Mouse (Mus musculus) limb, embryonic 12.5 days (tissue): ENCODE measurements around the gene Plekhm2. TPM values are rescaled to one million over a fixed set of nuclear protein-coding genes. Genes with fewer than 3 reads are reported as not detected.

Experiments
- ATAC-seq: fragments of 200-750 bp; cut with Nextera tagmentation; 2 replicates; pipeline ENCODE4 v1.8.0; 2017; ENCODE audit warnings: low read depth, moderate TSS enrichment; ENCODE audit not compliant: insufficient number of reproducible peaks, insufficient read depth, low FRiP score, low TSS enrichment
- H3K27ac ChIP-seq: fragments of 300-500 bp; sonication (generic); 2 replicates; pipeline ENCODE4 v1.5.1; 2016; ENCODE audit warnings: mild to moderate bottlenecking, moderate library complexity
- H3K27me3 ChIP-seq: fragments of 300-500 bp; sonication (generic); 2 replicates; pipeline ENCODE4 v1.6.1; 2016; ENCODE audit warnings: mild to moderate bottlenecking, moderate library complexity
- H3K36me3 ChIP-seq: fragments of 300-500 bp; sonication (generic); 2 replicates; pipeline ENCODE4 v1.6.1; 2016; ENCODE audit warnings: mild to moderate bottlenecking, moderate library complexity
- H3K4me1 ChIP-seq: fragments of 300-500 bp; sonication (generic); replicated peaks from 2 replicates; pipeline ENCODE4 v1.6.1; 2016
- H3K4me2 ChIP-seq: fragments of 300-500 bp; sonication (generic); 2 replicates; pipeline ENCODE4 v1.6.1; 2016; ENCODE audit warnings: mild to moderate bottlenecking, moderate library complexity
- H3K4me3 ChIP-seq: fragments of 300-500 bp; sonication (generic); replicated peaks from 2 replicates; pipeline ENCODE4 v1.5.1; 2016; ENCODE audit warnings: mild to moderate bottlenecking
- H3K9ac ChIP-seq: fragments of 300-500 bp; sonication (generic); replicated peaks from 2 replicates; pipeline ENCODE4 v1.6.1; 2016; ENCODE audit warnings: mild to moderate bottlenecking, moderate library complexity
- H3K9me3 ChIP-seq: fragments of 300-500 bp; sonication (generic); 2 replicates; pipeline ENCODE4 v1.6.1; 2016; ENCODE audit warnings: mild to moderate bottlenecking, moderate library complexity
- WGBS: fragments of 180-500 bp; shearing (Covaris S2); methylation state at CpG from one replicate; pipeline ENCODE4 v1.1.7; 2016; 5-methylcytosine and 5-hydroxymethylcytosine counted together
- polyA plus RNA-seq: library from polyadenylated mRNA; unstranded; fragments of >200 nt; fragmentation: Nextera tagmentation; extraction: Ambion mirVana; gene quantifications from 2 replicates; pipeline ENCODE4 v1.2.1, GENCODE M21; 2016

Gene Plekhm2
- polyA plus RNA-seq, 1 experiment from 2014 or later = 7.4 TPM

GRCm38 (mm10) chr4:141660884-141661283, 3.8 kb downstream of the Plekhm2 start:
- Histone ChIP-seq H3K4me2 (no peak overlapping the region), H3K9ac (no peak overlapping the region), H3K4me3 (no peak overlapping the region), H3K27me3 (no peaks in the 10 kb centered on the region), H3K9me3 (no peaks in the 10 kb centered on the region), H3K27ac (no peak overlapping the region), H3K4me1 (peaks cover 16% of the 10 kb centered on the region), H3K36me3 (peaks cover 52% of the 10 kb centered on the region)
- 93% methylated on average over 11 of the region's 11 CpGs for WGBS
- no peak for ATAC-seq

- Histone ChIP-seq H3K4me3 (no peak overlapping the region), H3K4me2 (no peak overlapping the region), H3K36me3 (peaks cover 55% of the 10 kb centered on the region), H3K9ac (no peak overlapping the region), H3K27ac (no peak overlapping the region), H3K4me1 (peaks cover 14% of the 10 kb centered on the region), H3K27me3 (no peaks in the 10 kb centered on the region), H3K9me3 (no peaks in the 10 kb centered on the region)
- WGBS = 44% methylated on average over 4 of the region's 4 CpGs
- ATAC-seq = no peak
These were observed 5.0 kb downstream of the Plekhm2 start for GRCm38 (mm10) chr4:141659739-141660138.

GRCm38 (mm10) chr4:141658846-141659484, 5.7 kb downstream of the Plekhm2 start:
- ATAC-seq = no peak
- no peak overlapping the region for H3K4me2 ChIP-seq
- H3K4me3 ChIP-seq = no peak overlapping the region
- H3K4me1 ChIP-seq = peaks cover 10% of the 10 kb centered on the region
- no peaks in the 10 kb centered on the region for H3K9me3 ChIP-seq
- no peak overlapping the region for H3K27ac ChIP-seq
- no peak overlapping the region for H3K9ac ChIP-seq
- peaks cover 61% of the 10 kb centered on the region for H3K36me3 ChIP-seq
- no peaks in the 10 kb centered on the region for H3K27me3 ChIP-seq
- 83% methylated on average over 6 of the region's 6 CpGs for WGBS

- Histone ChIP-seq H3K4me3 (no peak overlapping the region), H3K9ac (no peak overlapping the region), H3K4me2 (no peak overlapping the region), H3K36me3 (peaks cover 76% of the 10 kb centered on the region), H3K4me1 (no peaks in the 10 kb centered on the region), H3K27me3 (no peaks in the 10 kb centered on the region), H3K9me3 (no peaks in the 10 kb centered on the region), H3K27ac (no peak overlapping the region)
- WGBS = 93% methylated on average over 8 of the region's 8 CpGs
- ATAC-seq = no peak
These were observed 7.8 kb downstream of the Plekhm2 start for GRCm38 (mm10) chr4:141656932-141657331.

GRCm38 (mm10) chr4:141655908-141656608, 8.6 kb downstream of the Plekhm2 start:
- ATAC-seq = no peak
- H3K36me3 ChIP-seq = peaks cover 75% of the 10 kb centered on the region
- WGBS = 79% methylated on average over 12 of the region's 12 CpGs

GRCm38 (mm10) chr4:141654509-141654908, 10.2 kb downstream of the Plekhm2 start:
- H3K9me3 ChIP-seq = no peaks in the 10 kb centered on the region
- peaks cover 64% of the 10 kb centered on the region for H3K36me3 ChIP-seq
- H3K4me2 ChIP-seq = no peak overlapping the region
- WGBS = 93% methylated on average over 6 of the region's 6 CpGs
- H3K4me1 ChIP-seq = peaks cover 5% of the 10 kb centered on the region
- no peak overlapping the region for H3K27ac ChIP-seq
- H3K9ac ChIP-seq = no peak overlapping the region
- ATAC-seq = no peak
- no peaks in the 10 kb centered on the region for H3K27me3 ChIP-seq
- no peak overlapping the region for H3K4me3 ChIP-seq

More at GRCm38 (mm10) chr4:141655908-141656608, 8.6 kb downstream of the Plekhm2 start:
- Histone ChIP-seq H3K4me1 (no peaks in the 10 kb centered on the region), H3K27me3 (no peaks in the 10 kb centered on the region), H3K9me3 (no peaks in the 10 kb centered on the region), H3K4me3 (no peak overlapping the region), H3K9ac (no peak overlapping the region), H3K27ac (no peak overlapping the region), H3K4me2 (no peak overlapping the region)

- Histone ChIP-seq H3K9me3 (no peaks in the 10 kb centered on the region), H3K36me3 (peaks cover 61% of the 10 kb centered on the region), H3K4me2 (no peak overlapping the region), H3K9ac (no peak overlapping the region), H3K27me3 (no peaks in the 10 kb centered on the region), H3K4me3 (no peak overlapping the region), H3K27ac (no peak overlapping the region), H3K4me1 (peaks cover 12% of the 10 kb centered on the region)
- 95% methylated on average over 13 of the region's 13 CpGs for WGBS
- no peak for ATAC-seq
These were observed 10.9 kb downstream of the Plekhm2 start for GRCm38 (mm10) chr4:141653813-141654212.

- peaks cover 17% of the 10 kb centered on the region for H3K4me1 ChIP-seq
- 87% methylated on average over 8 of the region's 8 CpGs for WGBS
- H3K4me3 ChIP-seq = no peak overlapping the region
- H3K9ac ChIP-seq = no peak overlapping the region
- H3K4me2 ChIP-seq = no peak overlapping the region
- H3K36me3 ChIP-seq = peaks cover 64% of the 10 kb centered on the region
- no peaks in the 10 kb centered on the region for H3K9me3 ChIP-seq
- H3K27ac ChIP-seq = no peak overlapping the region
- no peaks in the 10 kb centered on the region for H3K27me3 ChIP-seq
- no peak for ATAC-seq
These were observed 11.7 kb downstream of the Plekhm2 start for GRCm38 (mm10) chr4:141653044-141653443.

GRCm38 (mm10) chr4:141651944-141652343, 12.8 kb downstream of the Plekhm2 start:
- H3K4me1 ChIP-seq = peaks cover 17% of the 10 kb centered on the region
- H3K27ac ChIP-seq = no peak overlapping the region
- no peaks in the 10 kb centered on the region for H3K27me3 ChIP-seq
- WGBS = 91% methylated on average over 10 of the region's 10 CpGs
- ATAC-seq = no peak
- no peak overlapping the region for H3K9ac ChIP-seq
- no peak overlapping the region for H3K4me3 ChIP-seq
- H3K36me3 ChIP-seq = peaks cover 68% of the 10 kb centered on the region
- H3K9me3 ChIP-seq = no peaks in the 10 kb centered on the region
- no peak overlapping the region for H3K4me2 ChIP-seq

GRCm38 (mm10) chr4:141651286-141651685, 13.4 kb downstream of the Plekhm2 start:
- H3K27me3 ChIP-seq = no peaks in the 10 kb centered on the region
- H3K4me1 ChIP-seq = peaks cover 17% of the 10 kb centered on the region
- H3K36me3 ChIP-seq = peaks cover 64% of the 10 kb centered on the region
- H3K9ac ChIP-seq = no peak overlapping the region
- no peak overlapping the region for H3K27ac ChIP-seq
- no peak overlapping the region for H3K4me3 ChIP-seq
- no peaks in the 10 kb centered on the region for H3K9me3 ChIP-seq
- WGBS = 89% methylated on average over 6 of the region's 6 CpGs
- no peak overlapping the region for H3K4me2 ChIP-seq
- no peak for ATAC-seq

- Histone ChIP-seq H3K4me1 (peaks cover 17% of the 10 kb centered on the region), H3K4me3 (no peak overlapping the region), H3K27ac (peak overlapping the region; percentile 80), H3K9me3 (no peaks in the 10 kb centered on the region), H3K36me3 (peaks cover 53% of the 10 kb centered on the region), H3K27me3 (no peaks in the 10 kb centered on the region), H3K9ac (no peak overlapping the region), H3K4me2 (peak overlapping the region; percentile 27)
- peak; percentile 44; the same call in 1 of the 2 replicates for ATAC-seq
- WGBS = 72% methylated on average over 6 of the region's 6 CpGs
These were observed 15.5 kb downstream of the Plekhm2 start for GRCm38 (mm10) chr4:141649244-141649643.
